Mouse (Mus musculus) heart, embryonic 12.5 days (tissue): ENCODE measurements around the gene Skap2. TPM values are rescaled to one million over a fixed set of nuclear protein-coding genes. Genes with fewer than 3 reads are reported as not detected.

Experiments
- ATAC-seq: fragments of 200-750 bp; cut with Nextera tagmentation; 2 replicates; pipeline ENCODE4 v1.8.0; 2017; ENCODE audit warnings: moderate TSS enrichment, moderate library complexity; ENCODE audit not compliant: insufficient number of reproducible peaks, low FRiP score
- H3K27ac ChIP-seq: fragments of 300-500 bp; sonication (generic); 2 replicates; pipeline ENCODE4 v1.5.1; 2016; ENCODE audit warnings: mild to moderate bottlenecking, moderate library complexity; ENCODE audit not compliant: poor library complexity, severe bottlenecking
- H3K27me3 ChIP-seq: fragments of 300-500 bp; sonication (generic); replicated peaks from 2 replicates; pipeline ENCODE4 v1.6.1; 2016; ENCODE audit warnings: mild to moderate bottlenecking, moderate library complexity
- H3K36me3 ChIP-seq: fragments of 300-500 bp; sonication (generic); 2 replicates; pipeline ENCODE4 v1.6.1; 2016; ENCODE audit warnings: mild to moderate bottlenecking, moderate library complexity
- H3K4me1 ChIP-seq: fragments of 300-500 bp; sonication (generic); replicated peaks from 2 replicates; pipeline ENCODE4 v1.6.1; 2016; ENCODE audit warnings: mild to moderate bottlenecking
- H3K4me2 ChIP-seq: fragments of 300-500 bp; sonication (generic); 2 replicates; pipeline ENCODE4 v1.6.1; 2016; ENCODE audit warnings: mild to moderate bottlenecking, moderate library complexity
- H3K4me3 ChIP-seq: fragments of 300-500 bp; sonication (generic); 2 replicates; pipeline ENCODE4 v1.5.1; 2016; ENCODE audit warnings: mild to moderate bottlenecking
- H3K9ac ChIP-seq: fragments of 300-500 bp; sonication (generic); 2 replicates; pipeline ENCODE4 v1.6.1; 2016; ENCODE audit warnings: mild to moderate bottlenecking, moderate library complexity
- H3K9me3 ChIP-seq: fragments of 300-500 bp; sonication (generic); replicated peaks from 2 replicates; pipeline ENCODE4 v1.6.1; 2016; ENCODE audit warnings: mild to moderate bottlenecking, moderate library complexity
- WGBS: fragments of 180-500 bp; shearing (Covaris S2); methylation state at CpG from one replicate; pipeline ENCODE4 v1.1.7; 2016; 5-methylcytosine and 5-hydroxymethylcytosine counted together
- polyA plus RNA-seq: library from polyadenylated mRNA; unstranded; fragments of >200 nt; fragmentation: Nextera tagmentation; extraction: Ambion mirVana; gene quantifications from 2 replicates; pipeline ENCODE4 v1.2.1, GENCODE M21; 2016

The Skap2 gene
- polyA plus RNA-seq, 1 experiment from 2014 or later, result 13.9 TPM

GRCm38 (mm10) chr6:51889824-51890223, 122.5 kb downstream of the Skap2 start:
- H3K4me2 ChIP-seq, result no peak overlapping the region
- no peak for ATAC-seq
- no peaks in the 10 kb centered on the region for H3K36me3 ChIP-seq
- no peak overlapping the region for H3K9ac ChIP-seq
- H3K9me3 ChIP-seq, result no peaks in the 10 kb centered on the region
- no peak overlapping the region for H3K27ac ChIP-seq
- H3K27me3 ChIP-seq, result no peaks in the 10 kb centered on the region
- peaks cover 19% of the 10 kb centered on the region for H3K4me1 ChIP-seq
- WGBS, result 67% methylated on average over 4 of the region's 4 CpGs
- no peak overlapping the region for H3K4me3 ChIP-seq

DNA sequence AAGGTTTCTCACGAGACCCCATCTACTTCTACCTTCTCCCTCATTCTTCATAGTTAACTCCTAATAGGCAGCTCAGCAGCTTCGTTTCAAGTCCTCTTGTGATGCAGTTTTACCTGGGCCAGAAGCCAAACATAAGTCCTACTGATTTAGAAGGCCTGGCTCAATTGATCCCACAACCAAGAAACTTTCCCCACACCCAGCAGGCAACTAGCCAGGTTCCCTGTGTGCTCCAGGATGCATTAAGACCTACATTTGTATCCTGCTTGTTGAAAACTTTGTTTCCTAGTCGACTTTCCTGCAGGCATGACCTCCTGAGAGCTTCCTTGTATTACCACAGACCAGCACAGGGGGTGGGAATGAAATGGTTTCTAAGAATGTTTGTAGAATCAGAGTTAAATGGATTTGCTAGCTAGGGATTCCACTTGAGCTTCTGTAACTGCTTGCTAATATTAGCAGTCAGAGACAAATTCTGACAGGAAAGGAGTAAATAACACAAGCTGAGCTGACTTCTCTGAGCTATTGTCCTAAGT, 125.4 kb downstream of the Skap2 start:
- H3K36me3 ChIP-seq, result no peaks in the 10 kb centered on the region
- no peak overlapping the region for H3K9ac ChIP-seq
- ATAC-seq, result no peak
- H3K27me3 ChIP-seq, result no peaks in the 10 kb centered on the region
- peaks cover 19% of the 10 kb centered on the region for H3K4me1 ChIP-seq
- no peak overlapping the region for H3K4me2 ChIP-seq
- H3K27ac ChIP-seq, result no peak overlapping the region
- WGBS, result 23% methylated on average over 3 of the region's 3 CpGs
- H3K9me3 ChIP-seq, result no peaks in the 10 kb centered on the region
- no peak overlapping the region for H3K4me3 ChIP-seq

DNA sequence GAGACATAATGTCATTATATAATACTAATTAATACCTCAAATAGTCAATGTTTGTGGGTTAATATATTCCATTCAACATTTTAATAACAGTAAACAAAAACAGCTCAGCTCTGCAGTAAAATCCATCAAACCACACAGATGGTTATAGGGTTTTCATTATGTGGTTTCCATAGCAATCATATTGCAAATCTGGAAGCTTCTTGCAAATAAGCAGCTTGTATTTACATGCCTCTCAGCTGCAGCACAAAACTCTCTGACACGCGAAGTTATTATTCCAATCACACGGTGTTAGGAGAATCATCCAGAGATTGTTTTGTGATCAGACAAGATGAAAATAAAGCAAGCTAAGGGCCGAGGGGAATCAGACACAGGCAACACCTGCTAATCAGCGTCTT, 129.5 kb downstream of the Skap2 start:
- Histone ChIP-seq H3K4me3 (no peak overlapping the region), H3K4me2 (no peak overlapping the region), H3K9ac (no peak overlapping the region), H3K4me1 (peaks cover 31% of the 10 kb centered on the region), H3K36me3 (no peaks in the 10 kb centered on the region), H3K9me3 (no peaks in the 10 kb centered on the region), H3K27me3 (no peaks in the 10 kb centered on the region), H3K27ac (no peak overlapping the region)
- ATAC-seq, result no peak
- WGBS, result 78% methylated on average over 5 of the region's 5 CpGs

DNA sequence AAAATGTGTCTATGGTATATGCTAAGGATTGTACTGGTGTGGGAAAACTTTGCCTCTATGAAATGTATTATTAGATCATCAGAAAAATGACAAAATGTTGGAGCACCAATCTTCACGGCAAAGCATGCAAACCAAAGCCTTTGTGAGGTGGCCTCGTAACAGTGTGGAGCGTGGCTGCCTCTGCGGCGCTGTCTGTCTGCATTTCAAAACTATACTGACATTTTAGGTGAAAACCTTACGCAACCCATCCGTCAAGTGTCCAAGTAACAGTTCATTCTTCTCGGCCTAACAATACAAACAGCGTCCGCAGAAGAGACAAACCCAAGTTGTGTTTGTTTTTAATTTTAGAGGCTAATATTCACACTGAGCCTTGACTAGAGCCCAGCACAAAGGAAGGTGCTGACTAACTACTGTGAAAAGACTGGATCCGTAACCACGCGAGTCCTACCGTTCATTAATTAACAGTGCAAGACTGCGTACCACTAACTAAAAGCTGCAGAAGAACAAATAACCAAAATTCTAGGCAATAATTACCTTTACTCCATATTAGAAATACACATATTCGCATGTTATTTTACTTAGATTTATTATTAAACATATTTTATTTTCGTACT, 130.0 kb downstream of the Skap2 start:
- peaks cover 28% of the 10 kb centered on the region for H3K4me1 ChIP-seq
- H3K27ac ChIP-seq, result no peak overlapping the region
- no peaks in the 10 kb centered on the region for H3K9me3 ChIP-seq
- no peak overlapping the region for H3K9ac ChIP-seq
- no peaks in the 10 kb centered on the region for H3K27me3 ChIP-seq
- H3K4me2 ChIP-seq, result no peak overlapping the region
- 85% methylated on average over 17 of the region's 17 CpGs for WGBS
- ATAC-seq, result no peak
- no peak overlapping the region for H3K4me3 ChIP-seq
- H3K36me3 ChIP-seq, result no peaks in the 10 kb centered on the region

- Histone ChIP-seq H3K36me3 (no peaks in the 10 kb centered on the region), H3K4me3 (no peak overlapping the region), H3K27me3 (no peaks in the 10 kb centered on the region), H3K9ac (no peak overlapping the region), H3K9me3 (no peaks in the 10 kb centered on the region), H3K4me1 (peaks cover 29% of the 10 kb centered on the region), H3K27ac (peak overlapping the region; percentile 87), H3K4me2 (no peak overlapping the region; the same call in 1 of the 2 replicates)
- 50% methylated on average over 13 of the region's 13 CpGs for WGBS
- ATAC-seq, result peak; percentile 64
Measured at GRCm38 (mm10) chr6:51881181-51881968, 131.0 kb downstream of the Skap2 start.

DNA sequence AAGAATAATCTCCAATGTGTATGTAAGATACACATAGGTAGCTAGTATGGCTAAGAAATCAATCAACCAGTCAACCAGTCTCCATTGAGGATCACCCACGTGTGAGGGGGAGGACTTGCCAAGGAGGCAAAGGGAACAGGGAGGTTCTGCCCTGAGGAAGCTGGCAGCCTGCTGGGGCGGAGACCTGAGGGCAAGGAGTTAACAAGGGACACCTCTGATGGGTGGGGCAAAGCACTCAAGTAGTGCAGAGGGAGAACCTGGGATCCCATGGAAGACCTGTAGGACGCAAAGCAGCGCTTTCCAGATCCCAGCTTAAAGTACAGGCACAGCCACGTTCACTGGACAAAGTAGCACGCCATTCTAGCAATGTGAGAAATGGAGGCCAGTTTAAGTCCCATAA, 131.6 kb downstream of the Skap2 start:
- ATAC-seq, result no peak; the same call in 1 of the 2 replicates
- no peak overlapping the region for H3K9ac ChIP-seq
- no peak overlapping the region for H3K4me3 ChIP-seq
- H3K27me3 ChIP-seq, result no peaks in the 10 kb centered on the region
- no peaks in the 10 kb centered on the region for H3K36me3 ChIP-seq
- H3K27ac ChIP-seq, result peak overlapping the region; percentile 87
- peaks cover 33% of the 10 kb centered on the region for H3K4me1 ChIP-seq
- H3K4me2 ChIP-seq, result no peak overlapping the region; the same call in 1 of the 2 replicates
- WGBS, result 58% methylated on average over 6 of the region's 6 CpGs
- no peaks in the 10 kb centered on the region for H3K9me3 ChIP-seq

- Histone ChIP-seq H3K4me1 (peaks cover 35% of the 10 kb centered on the region), H3K27ac (peak overlapping the region; percentile 44; the same call in 1 of the 2 replicates), H3K36me3 (no peaks in the 10 kb centered on the region), H3K4me3 (no peak overlapping the region), H3K4me2 (no peak overlapping the region), H3K9me3 (no peaks in the 10 kb centered on the region), H3K27me3 (no peaks in the 10 kb centered on the region), H3K9ac (no peak overlapping the region)
- 0 out of 2 replicates have a peak, but pooled peaks have one; percentile 39 for ATAC-seq
- WGBS, result 58% methylated on average over 2 of the region's 2 CpGs
Measured at GRCm38 (mm10) chr6:51878551-51878950, 133.8 kb downstream of the Skap2 start.

GRCm38 (mm10) chr6:51876841-51877553, 135.4 kb downstream of the Skap2 start:
- Histone ChIP-seq H3K4me1 (peaks cover 35% of the 10 kb centered on the region), H3K4me2 (no peak overlapping the region), H3K27me3 (no peaks in the 10 kb centered on the region), H3K9me3 (no peaks in the 10 kb centered on the region), H3K27ac (peak overlapping the region; percentile 14; the same call in 1 of the 2 replicates), H3K4me3 (no peak overlapping the region), H3K36me3 (no peaks in the 10 kb centered on the region), H3K9ac (no peak overlapping the region)
- ATAC-seq, result no peak
- WGBS, result 53% methylated on average over 13 of the region's 13 CpGs

GRCm38 (mm10) chr6:51875884-51876626, 136.3 kb downstream of the Skap2 start:
- H3K9ac ChIP-seq, result no peak overlapping the region
- no peaks in the 10 kb centered on the region for H3K36me3 ChIP-seq
- H3K9me3 ChIP-seq, result no peaks in the 10 kb centered on the region
- H3K4me2 ChIP-seq, result no peak overlapping the region
- H3K4me1 ChIP-seq, result peaks cover 32% of the 10 kb centered on the region
- ATAC-seq, result 0 out of 2 replicates have a peak, but pooled peaks have one; percentile 18
- 35% methylated on average over 6 of the region's 6 CpGs for WGBS
- H3K27ac ChIP-seq, result no peak overlapping the region
- H3K4me3 ChIP-seq, result no peak overlapping the region
- no peaks in the 10 kb centered on the region for H3K27me3 ChIP-seq

DNA sequence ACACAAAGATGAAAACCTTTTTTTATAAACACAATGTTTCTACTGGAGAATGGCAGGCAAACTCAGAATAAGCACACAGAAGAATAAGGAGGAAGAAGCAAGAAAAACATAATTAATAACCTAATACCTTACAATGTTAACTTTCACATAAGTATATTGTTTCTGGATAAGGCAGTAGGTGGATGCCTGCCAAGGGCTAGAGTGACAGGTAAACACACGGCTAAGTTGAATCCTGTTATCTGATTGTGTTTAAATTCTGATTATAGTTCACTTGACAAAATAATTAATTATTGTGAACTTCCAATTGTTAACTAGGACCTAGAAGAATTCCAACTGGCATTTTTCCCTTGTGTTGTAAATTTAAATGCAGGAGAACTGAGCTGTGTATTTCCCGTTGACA, 138.3 kb downstream of the Skap2 start:
- no peak for ATAC-seq
- Histone ChIP-seq H3K36me3 (no peaks in the 10 kb centered on the region), H3K9ac (no peak overlapping the region), H3K27me3 (no peaks in the 10 kb centered on the region), H3K9me3 (no peaks in the 10 kb centered on the region), H3K4me3 (no peak overlapping the region), H3K4me1 (peaks cover 26% of the 10 kb centered on the region), H3K4me2 (no peak overlapping the region), H3K27ac (no peak overlapping the region)
- 62% methylated on average over 2 of the region's 2 CpGs for WGBS
